Mouse (Mus musculus) liver, embryonic 11.5 days (tissue): ENCODE measurements around the gene Trip11. TPM values are rescaled to one million over a fixed set of nuclear protein-coding genes. Genes with fewer than 3 reads are reported as not detected.
A peak's percentile ranks its signal among the peaks of the same experiment; 100 is the strongest.
"Not testable (repeated sequence)": the region's sequence is repeated elsewhere in the genome, so short reads cannot be mapped to it uniquely, and the experiment has no call there.

Experiments used
- ATAC-seq: fragments of 200-750 bp; cut with Nextera tagmentation; replicated peaks from 2 replicates; pipeline ENCODE4 v1.8.0; 2017; ENCODE audit warnings: moderate number of reproducible peaks, mild to moderate bottlenecking, moderate TSS enrichment, moderate library complexity; ENCODE audit not compliant: low FRiP score
- DNase-seq: peaks from one replicate; pipeline ENCODE4 v3.0.0-alpha.2; 2017; ENCODE audit warnings: low spot score
- H3K27ac ChIP-seq: fragments of 300-500 bp; sonication (generic); 2 replicates; pipeline ENCODE4 v1.5.1; 2014; ENCODE audit warnings: mild to moderate bottlenecking, low read depth, low read length, control low read depth
- H3K27me3 ChIP-seq: fragments of 300-500 bp; sonication (generic); replicated peaks from 2 replicates; pipeline ENCODE4 v1.6.1; 2014; ENCODE audit warnings: low read length, mixed read lengths; ENCODE audit not compliant: control insufficient read depth, insufficient read depth
- H3K36me3 ChIP-seq: fragments of 300-500 bp; sonication (generic); 2 replicates; pipeline ENCODE4 v1.6.1; 2014; ENCODE audit warnings: mild to moderate bottlenecking, low read length, moderate library complexity, mixed read lengths; ENCODE audit not compliant: control insufficient read depth, insufficient read depth
- H3K4me1 ChIP-seq: fragments of 300-500 bp; sonication (generic); replicated peaks from 2 replicates; pipeline ENCODE4 v1.6.1; 2014; ENCODE audit warnings: low read length, mixed read lengths; ENCODE audit not compliant: control insufficient read depth, insufficient read depth
- H3K4me2 ChIP-seq: fragments of 300-500 bp; sonication (generic); 2 replicates; pipeline ENCODE4 v1.6.1; 2014; ENCODE audit warnings: mild to moderate bottlenecking, control low read depth, moderate library complexity
- H3K4me3 ChIP-seq: fragments of 300-500 bp; sonication (generic); 2 replicates; pipeline ENCODE4 v1.5.1; 2014; ENCODE audit warnings: low read depth, low read length, control low read depth
- H3K9ac ChIP-seq: fragments of 300-500 bp; sonication (generic); 2 replicates; pipeline ENCODE4 v1.6.1; 2014; ENCODE audit warnings: low read depth, low read length, control low read depth
- H3K9me3 ChIP-seq: fragments of 300-500 bp; sonication (generic); 2 replicates; pipeline ENCODE4 v1.6.1; 2016; ENCODE audit warnings: low read length, inconsistent platforms, mixed read lengths; ENCODE audit not compliant: control insufficient read depth
- WGBS: fragments of 180-500 bp; shearing (Covaris S2); extraction: QIAGEN DNeasy Blood & Tissue Kit; methylation state at CpG from one replicate; pipeline ENCODE4 v1.1.7; 2014; 5-methylcytosine and 5-hydroxymethylcytosine counted together
- polyA plus RNA-seq: library from polyadenylated mRNA; unstranded; fragments of >200 nt; fragmentation: Nextera tagmentation; extraction: Ambion mirVana; gene quantifications from 2 replicates; pipeline ENCODE4 v1.2.1, GENCODE M21; 2014

Gene Trip11
- 10.4 TPM in 2 replicates for polyA plus RNA-seq

GRCm38 (mm10) chr12:101912626-101913490 is at the start of gene Trip11:
Gene Trip11, minus strand, starts transcription at chr12:101913267.
- Histone ChIP-seq H3K4me1 (peaks cover 9% of the 10 kb centered on the region), H3K9me3 (no peaks in the 10 kb centered on the region), H3K9ac (peak within 1 kb of the TSS; percentile 83), H3K4me3 (peak within 1 kb of the TSS; percentile 78), H3K4me2 (peak within 1 kb of the TSS; percentile 84), H3K27ac (peak within 1 kb of the TSS; percentile 77), H3K27me3 (no peaks in the 10 kb centered on the region), H3K36me3 (peaks cover 8% of the 10 kb centered on the region)
- DNase-seq (peak; percentile 85), ATAC-seq (peak; percentile 95)
- WGBS: under 1% methylated on average over 69 of the region's 69 CpGs

- H3K27me3 ChIP-seq, H3K36me3 ChIP-seq, DNase-seq, H3K4me1 ChIP-seq, ATAC-seq, H3K27ac ChIP-seq, H3K9me3 ChIP-seq: not testable (repeated sequence)
- peak overlapping the region; percentile 88 for H3K4me3 ChIP-seq
- H3K9ac ChIP-seq: peak overlapping the region; percentile 15; the same call in 1 of the 2 replicates
- H3K4me2 ChIP-seq: peak overlapping the region; percentile 44
- 90% methylated on average over 5 of the region's 5 CpGs for WGBS
These were observed 46.1 kb upstream of the Trip11 start for GRCm38 (mm10) chr12:101958960-101959780.

- Histone ChIP-seq H3K9ac (peak overlapping the region; percentile 15; the same call in 1 of the 2 replicates), H3K27ac (no peak overlapping the region), H3K4me1 (no peaks in the 10 kb centered on the region)
These were observed 45.5 kb upstream of the Trip11 start for GRCm38 (mm10) chr12:101958556-101958955.

GRCm38 (mm10) chr12:101957942-101958544 is 45.0 kb upstream of the Trip11 start, which contains the start of gene Atxn3:
Gene Atxn3, minus strand, starts transcription at chr12:101958246.
- Histone ChIP-seq H3K9ac (peak within 1 kb of the TSS; percentile 93), H3K27ac (peak within 1 kb of the TSS; percentile 75; the same call in 1 of the 2 replicates), H3K27me3 (no peaks in the 10 kb centered on the region), H3K4me1 (no peaks in the 10 kb centered on the region), H3K36me3 (no peaks in the 10 kb centered on the region), H3K4me3 (peak within 1 kb of the TSS; percentile 88), H3K9me3 (no peaks in the 10 kb centered on the region), H3K4me2 (peak within 1 kb of the TSS; percentile 76)
- ATAC-seq: peak; percentile 98
- WGBS: under 1% methylated on average over 54 of the region's 54 CpGs
- DNase-seq: peak; percentile 95

More at GRCm38 (mm10) chr12:101958556-101958955, 45.5 kb upstream of the Trip11 start:
- WGBS: 42% methylated on average over 9 of the region's 9 CpGs
- H3K27me3 ChIP-seq: no peaks in the 10 kb centered on the region
- no peaks in the 10 kb centered on the region for H3K36me3 ChIP-seq
- peak overlapping the region; percentile 44 for H3K4me2 ChIP-seq
- H3K9me3 ChIP-seq: no peaks in the 10 kb centered on the region
- no peak for DNase-seq
- ATAC-seq: no peak
- peak overlapping the region; percentile 88 for H3K4me3 ChIP-seq

GRCm38 (mm10) chr12:101957079-101957941 is 44.2 kb upstream of the Trip11 start:
- 9% methylated on average over 26 of the region's 26 CpGs for WGBS
- ATAC-seq (peak; percentile 42; the same call in 1 of the 2 replicates), DNase-seq (no peak)

GRCm38 (mm10) chr12:101955821-101956220 is 42.8 kb upstream of the Trip11 start:
- ATAC-seq, H3K4me3 ChIP-seq, H3K9ac ChIP-seq, H3K9me3 ChIP-seq, H3K4me1 ChIP-seq, H3K36me3 ChIP-seq, H3K27ac ChIP-seq, DNase-seq, H3K27me3 ChIP-seq, H3K4me2 ChIP-seq: not testable (repeated sequence)
- WGBS: 89% methylated on average over 8 of the region's 8 CpGs

More at GRCm38 (mm10) chr12:101957079-101957941, 44.2 kb upstream of the Trip11 start:
- Histone ChIP-seq H3K9ac (peak overlapping the region; percentile 93), H3K27me3 (no peaks in the 10 kb centered on the region), H3K4me1 (no peaks in the 10 kb centered on the region), H3K9me3 (no peaks in the 10 kb centered on the region), H3K36me3 (no peaks in the 10 kb centered on the region), H3K4me2 (peak overlapping the region; percentile 76), H3K27ac (peak overlapping the region; percentile 75; the same call in 1 of the 2 replicates), H3K4me3 (peak overlapping the region; percentile 88)

GRCm38 (mm10) chr12:101948801-101949200 is 35.7 kb upstream of the Trip11 start:
- DNase-seq (no peak), ATAC-seq (no peak)
- WGBS: 78% methylated on average over 4 of the region's 4 CpGs
- H3K36me3 ChIP-seq: peaks cover 22% of the 10 kb centered on the region
- no peak overlapping the region for H3K4me3 ChIP-seq
- H3K9ac ChIP-seq: no peak overlapping the region
- no peaks in the 10 kb centered on the region for H3K9me3 ChIP-seq
- H3K4me2 ChIP-seq: no peak overlapping the region
- H3K4me1 ChIP-seq: no peaks in the 10 kb centered on the region
- H3K27ac ChIP-seq: no peak overlapping the region
- no peaks in the 10 kb centered on the region for H3K27me3 ChIP-seq
